Mouse (Mus musculus) heart, postnatal 0 days (tissue): ENCODE measurements at regions not wholly inside any gene's neighbourhood (a gene's known extent, or its start where the extent isn't known, plus 50 kb on each side); places are given as distances from the start of the nearest gene placed in this dataset.

ENCODE experiments used
- CTCF ChIP-seq: IDR thresholded peaks from 2 replicates; pipeline ENCODE4 v1.5.1; 2016; ENCODE audit warnings: antibody characterized with exemption, control low read depth, low read depth
- EP300 ChIP-seq: IDR thresholded peaks from 2 replicates; pipeline ENCODE4 v1.6.1; 2016; ENCODE audit warnings: antibody characterized with exemption, low read depth

GRCm38 (mm10) chr14:74519531-74519930 is 121.1 kb upstream of the Htr2a start:
- TF ChIP-seq CTCF, result no peak
- TF ChIP-seq EP300, result no peak
